ENCODE assay signal across 16 mouse cellular contexts in the genomic region with DNA sequence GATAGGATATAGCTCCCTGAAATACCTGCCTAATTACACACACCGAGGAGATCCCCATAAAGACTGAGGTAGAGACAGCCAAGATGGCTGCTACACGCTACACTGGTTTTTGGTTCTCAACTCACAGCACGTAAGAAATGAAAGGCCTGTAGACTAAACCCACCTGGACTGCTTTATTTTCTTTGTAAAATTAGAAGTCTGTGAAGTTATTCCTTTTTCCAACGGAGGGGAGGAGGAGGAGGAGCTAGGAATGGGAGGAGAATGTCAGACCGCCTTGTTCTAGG. TPM values are rescaled to one million over a fixed set of nuclear protein-coding genes. Genes with fewer than 3 reads are reported as not detected.
DNase-seq lines count a peak whose midpoint lies in the region; ATAC-seq and TF ChIP-seq lines count a peak whose summit lies in the region.
"Had no signal": no experiment of that assay in that cellular context is flagged by ENCODE, and none has a peak within 500 bp of the region (broad histone marks: within the 10 kb centered on the region; RNA-seq: fewer than 3 reads in every experiment).

No protein-coding gene starts in this region.

- 59% methylated on average over 5 of the region's 5 CpGs for WGBS in embryonic facial prominence, embryonic 12.5 days
- WGBS in embryonic facial prominence, embryonic 10.5 days: 72% methylated on average over 5 of the region's 5 CpGs
- 30% methylated on average over 5 of the region's 5 CpGs for WGBS in kidney, adult 2 months
- 49% methylated on average over 5 of the region's 5 CpGs for WGBS in lung, embryonic 15.5 days
- WGBS in stomach, embryonic 16.5 days: 56% methylated on average over 5 of the region's 5 CpGs
- 80% methylated on average over 5 of the region's 5 CpGs for WGBS in liver, embryonic 12.5 days (ENCODE audit: insufficient replicate concordance)

- peaks cover 5% of the 10 kb centered on the region; the same call in 1 of the 2 replicates for H3K4me1 ChIP-seq in embryonic facial prominence, embryonic 12.5 days
- H3K4me1 ChIP-seq in embryonic facial prominence, embryonic 10.5 days: peaks cover 46% of the 10 kb centered on the region
- peaks cover 80% of the 10 kb centered on the region for H3K4me1 ChIP-seq in kidney, adult 2 months (ENCODE audit: control insufficient read depth, insufficient read depth, low read length)
- peaks cover 62% of the 10 kb centered on the region for H3K4me1 ChIP-seq in lung, embryonic 15.5 days
- H3K4me1 ChIP-seq in stomach, embryonic 16.5 days (ENCODE audit: control insufficient read depth, insufficient read depth, low read length): peaks cover 36% of the 10 kb centered on the region
- peaks cover 85% of the 10 kb centered on the region for H3K4me1 ChIP-seq in liver, embryonic 12.5 days

- H3K4me3 ChIP-seq in embryonic facial prominence, embryonic 12.5 days: no peak overlapping the region
- no peak overlapping the region for H3K4me3 ChIP-seq in embryonic facial prominence, embryonic 10.5 days
- no peak overlapping the region for H3K4me3 ChIP-seq in kidney, adult 2 months (ENCODE audit: insufficient read depth, low read depth, low read length)
- no peak overlapping the region for H3K4me3 ChIP-seq in lung, embryonic 15.5 days
- H3K4me3 ChIP-seq in stomach, embryonic 16.5 days (replicated peaks; ENCODE audit: low read length): no peak overlapping the region
- no peak overlapping the region for H3K4me3 ChIP-seq in liver, embryonic 12.5 days

- no peaks in the 10 kb centered on the region for H3K36me3 ChIP-seq in embryonic facial prominence, embryonic 12.5 days
- no peaks in the 10 kb centered on the region for H3K36me3 ChIP-seq in embryonic facial prominence, embryonic 10.5 days (replicated peaks)
- no peaks in the 10 kb centered on the region for H3K36me3 ChIP-seq in kidney, adult 2 months (ENCODE audit: control insufficient read depth, insufficient read depth, low read length)
- no peaks in the 10 kb centered on the region for H3K36me3 ChIP-seq in lung, embryonic 15.5 days
- H3K36me3 ChIP-seq in stomach, embryonic 16.5 days (ENCODE audit: control insufficient read depth, insufficient read depth, low read length): no peaks in the 10 kb centered on the region
- H3K36me3 ChIP-seq in liver, embryonic 12.5 days: peaks cover 25% of the 10 kb centered on the region

- no peak for TF ChIP-seq CTCF in kidney, adult 2 months (conservative IDR thresholded peaks at IDR 0.05; ENCODE audit: insufficient read depth, insufficient read length, low read depth, low read length)

- no peak overlapping the region for H3K4me2 ChIP-seq in embryonic facial prominence, embryonic 12.5 days (replicated peaks)
- H3K4me2 ChIP-seq in lung, embryonic 15.5 days: no peak overlapping the region
- H3K4me2 ChIP-seq in stomach, embryonic 16.5 days (ENCODE audit: low read depth, low read length): peak overlapping the region; percentile 13; the same call in 1 of the 2 replicates
- H3K4me2 ChIP-seq in liver, embryonic 12.5 days: no peak overlapping the region

- TF ChIP-seq POLR2A in kidney, adult 2 months (IDR thresholded peaks at IDR 0.05; ENCODE audit: low read depth, low read length): no peak

- H3K9ac ChIP-seq in embryonic facial prominence, embryonic 12.5 days: no peak overlapping the region
- H3K9ac ChIP-seq in lung, embryonic 15.5 days: no peak overlapping the region
- no peak overlapping the region for H3K9ac ChIP-seq in stomach, embryonic 16.5 days (ENCODE audit: low read length)
- H3K9ac ChIP-seq in liver, embryonic 12.5 days: no peak overlapping the region

- H3K9me3 ChIP-seq in embryonic facial prominence, embryonic 12.5 days: no peaks in the 10 kb centered on the region
- H3K9me3 ChIP-seq in embryonic facial prominence, embryonic 10.5 days: no peaks in the 10 kb centered on the region
- no peaks in the 10 kb centered on the region for H3K9me3 ChIP-seq in lung, embryonic 15.5 days
- no peaks in the 10 kb centered on the region for H3K9me3 ChIP-seq in stomach, embryonic 16.5 days (replicated peaks; ENCODE audit: control insufficient read depth, low read length)
- H3K9me3 ChIP-seq in liver, embryonic 12.5 days (replicated peaks): no peaks in the 10 kb centered on the region

- no peak for DNase-seq in embryonic facial prominence, embryonic 10.5 days (ENCODE audit: low spot score)
- DNase-seq in kidney, adult 2 months: no peak
- DNase-seq in kidney, postnatal 4 days: no peak
- no peak for DNase-seq in lung, postnatal 10 days
- DNase-seq: cerebellum, adult 9-10 months; gastrocnemius, postnatal 36 days; heart, postnatal 14 days; lung, adult 2 months; right cerebral cortex, adult 18-20 months; thymus, postnatal 25 days had no signal

- no peaks in the 10 kb centered on the region for H3K27me3 ChIP-seq in embryonic facial prominence, embryonic 12.5 days
- H3K27me3 ChIP-seq in embryonic facial prominence, embryonic 10.5 days (replicated peaks; ENCODE audit: low read depth, poor library complexity, severe bottlenecking): no peaks in the 10 kb centered on the region
- no peaks in the 10 kb centered on the region for H3K27me3 ChIP-seq in kidney, adult 2 months (replicated peaks; ENCODE audit: control insufficient read depth, insufficient read depth, low read length)
- no peaks in the 10 kb centered on the region for H3K27me3 ChIP-seq in lung, embryonic 15.5 days
- H3K27me3 ChIP-seq in stomach, embryonic 16.5 days (ENCODE audit: control insufficient read depth, insufficient read depth, low read length): no peaks in the 10 kb centered on the region
- H3K27me3 ChIP-seq in liver, embryonic 12.5 days (replicated peaks): no peaks in the 10 kb centered on the region

- no peak for ATAC-seq in embryonic facial prominence, embryonic 12.5 days (ENCODE audit: insufficient number of reproducible peaks, insufficient read depth, low FRiP score, low TSS enrichment)
- no peak for ATAC-seq in lung, embryonic 15.5 days (ENCODE audit: borderline replicate concordance, extremely low read depth, low FRiP score, low TSS enrichment)
- ATAC-seq in stomach, embryonic 16.5 days (ENCODE audit: insufficient read depth, low FRiP score): no peak
- no peak for ATAC-seq in liver, embryonic 12.5 days
- ATAC-seq: forebrain, embryonic 14.5 days; hindbrain, embryonic 16.5 days had no signal

- H3K27ac ChIP-seq in embryonic facial prominence, embryonic 12.5 days: 0 out of 2 replicates have a peak overlapping the region, but pooled peaks have one; percentile 30
- H3K27ac ChIP-seq in embryonic facial prominence, embryonic 10.5 days (replicated peaks): no peak overlapping the region
- H3K27ac ChIP-seq in kidney, adult 2 months (ENCODE audit: insufficient read depth, low read depth, low read length): peak overlapping the region; percentile 80
- peak overlapping the region; percentile 91 for H3K27ac ChIP-seq in lung, embryonic 15.5 days
- peak overlapping the region; percentile 64; the same call in 1 of the 2 replicates for H3K27ac ChIP-seq in stomach, embryonic 16.5 days (ENCODE audit: low read length)
- H3K27ac ChIP-seq in liver, embryonic 12.5 days: no peak overlapping the region

RNA-seq across cellular contexts. Expression of gene Ezr, which starts 10.2 kb away (rescaled TPM):
- polyA plus RNA-seq in embryonic facial prominence, embryonic 12.5 days (2016; fragmentation: Nextera tagmentation; extraction: Ambion mirVana): 48.6 and 52.2 TPM in 2 replicates
- polyA plus RNA-seq in embryonic facial prominence, embryonic 10.5 days (2016; fragmentation: Nextera tagmentation; extraction: Ambion mirVana): 51.6 and 55.0 TPM in 2 replicates
- polyA plus RNA-seq in kidney, adult 2 months (2012; rRNA removed): 129 and 152 TPM in 2 replicates
- 125 and 140 TPM in 2 replicates for polyA plus RNA-seq in lung, embryonic 15.5 days (2015; fragmentation: Nextera tagmentation; extraction: Ambion mirVana)
- polyA plus RNA-seq in stomach, embryonic 16.5 days (2015; fragmentation: Nextera tagmentation; extraction: Ambion mirVana): 266 and 335 TPM in 2 replicates
- polyA plus RNA-seq in liver, embryonic 12.5 days (2016; fragmentation: Nextera tagmentation; extraction: Ambion mirVana): 67.9 and 72.4 TPM in 2 replicates

Comparison
In these comparisons a context has a peak if more than half of its experiments do, and no peak if none do; other contexts are left out.
1. H3K27ac ChIP-seq: peak in embryonic facial prominence, embryonic 12.5 days (single experiment), kidney, adult 2 months (single experiment), lung, embryonic 15.5 days (single experiment) and stomach, embryonic 16.5 days (single experiment); none in embryonic facial prominence, embryonic 10.5 days (single experiment) and liver, embryonic 12.5 days (single experiment).